10 mouse cellular contexts compared by ENCODE assay signal in the genomic region with DNA sequence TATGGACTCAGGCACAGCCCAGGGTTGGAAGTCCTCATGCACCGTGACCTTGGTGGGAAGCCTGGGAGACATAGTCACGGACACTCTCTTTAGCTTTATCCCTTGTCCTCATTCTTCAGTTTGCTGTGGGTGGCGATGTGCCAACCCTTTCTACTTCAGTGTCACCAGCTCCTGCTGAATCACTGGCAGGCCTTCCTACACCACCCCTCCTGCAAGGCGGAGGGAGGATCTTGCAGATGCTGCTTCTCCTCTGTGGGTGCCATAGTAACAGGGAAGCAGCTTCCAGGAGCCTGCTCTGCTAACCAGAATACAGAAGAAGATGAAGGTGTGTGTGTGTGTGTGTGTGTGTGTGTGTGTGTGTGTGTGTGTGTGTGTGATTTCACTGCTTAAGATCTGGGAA. TPM values are rescaled to one million over a fixed set of nuclear protein-coding genes. Genes with fewer than 3 reads are reported as not detected.
A peak's percentile ranks its signal among the peaks of the same experiment; 100 is the strongest.
DNase-seq lines count a peak whose midpoint lies in the region; ATAC-seq lines count a peak whose summit lies in the region.
"Had no signal": no experiment of that assay in that cellular context is flagged by ENCODE, and none has a peak within 500 bp of the region (broad histone marks: within the 10 kb centered on the region; RNA-seq: fewer than 3 reads in every experiment).

No protein-coding gene starts in this region.

- H3K9me3 ChIP-seq in forebrain, embryonic 16.5 days (ENCODE audit: control insufficient read depth, low read length) = no peaks in the 10 kb centered on the region
- H3K9me3 ChIP-seq: neural tube, embryonic 12.5 days had no signal

- no peaks in the 10 kb centered on the region for H3K36me3 ChIP-seq in forebrain, embryonic 16.5 days (ENCODE audit: control insufficient read depth, insufficient read depth)
- H3K36me3 ChIP-seq: neural tube, embryonic 12.5 days had no signal

- H3K9ac ChIP-seq in forebrain, embryonic 16.5 days (replicated peaks; ENCODE audit: low read depth, low read length) = no peak overlapping the region
- H3K9ac ChIP-seq: neural tube, embryonic 12.5 days had no signal

- ATAC-seq in forebrain, embryonic 16.5 days = peak; percentile 61
- no peak for ATAC-seq in megakaryocyte, adult 5-6 weeks (ENCODE audit: poor library complexity, severe bottlenecking)

- no peak overlapping the region for H3K27ac ChIP-seq in forebrain, embryonic 16.5 days (ENCODE audit: low read length)
- H3K27ac ChIP-seq: neural tube, embryonic 12.5 days had no signal

- WGBS in forebrain, embryonic 16.5 days = 58% methylated on average over 4 of the region's 4 CpGs

- no peak overlapping the region for H3K4me2 ChIP-seq in forebrain, embryonic 16.5 days (ENCODE audit: low read length)
- H3K4me2 ChIP-seq: neural tube, embryonic 12.5 days had no signal

- peak; percentile 55 for DNase-seq in testis, postnatal 10 days (ENCODE audit: low spot score)
- no peak for DNase-seq in testis, postnatal 14 days (ENCODE audit: low spot score)
- DNase-seq in left cerebral cortex, adult 18-20 months (ENCODE audit: low spot score in 2 of 2) = peak; percentile 84 to 88
- peak; percentile 94 for DNase-seq in telencephalon, adult 2 months (ENCODE audit: low read depth, low spot score)
- DNase-seq in urinary bladder, postnatal 10 days (ENCODE audit: low spot score) = no peak
- no peak for DNase-seq in embryo, embryonic 11 days

- no peaks in the 10 kb centered on the region for H3K27me3 ChIP-seq in forebrain, embryonic 16.5 days (replicated peaks; ENCODE audit: control insufficient read depth, insufficient read depth, low read length)
- H3K27me3 ChIP-seq: neural tube, embryonic 12.5 days had no signal

- peaks cover 3% of the 10 kb centered on the region; the same call in 1 of the 2 replicates for H3K4me1 ChIP-seq in forebrain, embryonic 16.5 days (replicated peaks; ENCODE audit: control insufficient read depth, insufficient read depth, low read length)
- H3K4me1 ChIP-seq: neural tube, embryonic 12.5 days had no signal

- H3K4me3 ChIP-seq in forebrain, embryonic 16.5 days (replicated peaks; ENCODE audit: low read length) = no peak overlapping the region
- H3K4me3 ChIP-seq: erythroblast, embryonic 14.5 days; neural tube, embryonic 12.5 days had no signal

RNA-seq across cellular contexts. Expression of gene Copg1, which starts 4.8 kb away (rescaled TPM):
- 173 and 186 TPM in 2 replicates for polyA plus RNA-seq in forebrain, embryonic 16.5 days (2015; fragmentation: Nextera tagmentation; extraction: Ambion mirVana)
- 100 to 1,000 TPM; 233 to 239 TPM for total RNA-seq in left cerebral cortex, adult 18-20 months (2021)
- 25.8 and 29.6 TPM in 2 replicates for total RNA-seq in megakaryocyte, adult 5-6 weeks (2015)
- total RNA-seq in megakaryocyte, adult 5-6 weeks (2017) = 47.1 and 50.8 TPM in 2 replicates

RNA-seq across cellular contexts. Expression of gene Hmces, which starts 30.9 kb away (rescaled TPM):
- 57.9 and 62.9 TPM in 2 replicates for polyA plus RNA-seq in forebrain, embryonic 16.5 days (2015; fragmentation: Nextera tagmentation; extraction: Ambion mirVana)
- 10 to 100 TPM; 27.8 to 28.9 TPM for total RNA-seq in left cerebral cortex, adult 18-20 months (2021)
- total RNA-seq in megakaryocyte, adult 5-6 weeks (2015) = 4.9 and 10.1 TPM in 2 replicates
- 13.4 and 15.2 TPM in 2 replicates for total RNA-seq in megakaryocyte, adult 5-6 weeks (2017)

RNA-seq across cellular contexts. Expression of gene Cnbp, which starts 31.9 kb away (rescaled TPM):
- polyA plus RNA-seq in forebrain, embryonic 16.5 days (2015; fragmentation: Nextera tagmentation; extraction: Ambion mirVana) = 685 and 747 TPM in 2 replicates
- 100 to 1,000 TPM; 276 to 291 TPM for total RNA-seq in left cerebral cortex, adult 18-20 months (2021)
- total RNA-seq in megakaryocyte, adult 5-6 weeks (2015) = 264 and 268 TPM in 2 replicates
- total RNA-seq in megakaryocyte, adult 5-6 weeks (2017) = 389 and 399 TPM in 2 replicates

RNA-seq across cellular contexts. Expression of gene Isy1, which starts 44.2 kb away (rescaled TPM):
- polyA plus RNA-seq in forebrain, embryonic 16.5 days (2015; fragmentation: Nextera tagmentation; extraction: Ambion mirVana) = 28.2 and 30.2 TPM in 2 replicates
- 10 to 100 TPM; 28.0 to 34.2 TPM for total RNA-seq in left cerebral cortex, adult 18-20 months (2021)
- 10.2 and 16.7 TPM in 2 replicates for total RNA-seq in megakaryocyte, adult 5-6 weeks (2015)
- total RNA-seq in megakaryocyte, adult 5-6 weeks (2017) = 94.0 and 120 TPM in 2 replicates

RNA-seq across cellular contexts. Expression of gene Gm45140, which starts 47.2 kb away (rescaled TPM):
- 2.5 and 4.4 TPM in 2 replicates for polyA plus RNA-seq in forebrain, embryonic 16.5 days (2015; fragmentation: Nextera tagmentation; extraction: Ambion mirVana)
- 1 to 10 TPM in 1 of 2 experiments, under 1 TPM in 1; 0.53 to 2.2 TPM for total RNA-seq in left cerebral cortex, adult 18-20 months (2021)
- 2.5 and 6.0 TPM in 2 replicates for total RNA-seq in megakaryocyte, adult 5-6 weeks (2015)
- total RNA-seq in megakaryocyte, adult 5-6 weeks (2017) = 25.6 and 28.7 TPM in 2 replicates

Comparison
In these comparisons a context has a peak if more than half of its experiments do, and no peak if none do; other contexts are left out.
1. DNase-seq: peak in testis, postnatal 10 days (single experiment), left cerebral cortex, adult 18-20 months (2 of 2) and telencephalon, adult 2 months (single experiment); none in testis, postnatal 14 days (single experiment), urinary bladder, postnatal 10 days (single experiment) and embryo, embryonic 11 days (single experiment).
2. RNA of gene Copg1, which starts 4.8 kb away (total RNA-seq): 233 to 239 TPM in left cerebral cortex, adult 18-20 months; 25.8 to 50.8 TPM in megakaryocyte, adult 5-6 weeks; every median in the first group is over 4 times any median in the second.